Mouse (Mus musculus) gonadal fat pad, adult 2 months (tissue): ENCODE data around the gene Banf2. TPM values are rescaled to one million over a fixed set of nuclear protein-coding genes. Genes with fewer than 3 reads are reported as not detected.

ENCODE experiments used
- DNase-seq: peaks from one replicate; pipeline ENCODE4 v3.0.0-alpha.2; 2012; ENCODE audit warnings: low read depth
- polyA plus RNA-seq: library from polyadenylated mRNA; depleted of rRNA; stranded (reverse); fragments of >200 nt; gene quantifications from 2 replicates; pipeline ENCODE4 v1.2.3, GENCODE M21; 2012; rRNA removed

The Banf2 gene
- polyA plus RNA-seq, 1 experiment: 1.1 TPM

- no peak for DNase-seq
These were observed 68.7 kb downstream of the Banf2 start for GRCm38 (mm10) chr2:144101463-144101961.

GRCm38 (mm10) chr2:144107374-144107773, 74.5 kb downstream of the Banf2 start:
- no peak for DNase-seq

- no peak for DNase-seq
These were observed 75.0 kb downstream of the Banf2 start for GRCm38 (mm10) chr2:144107810-144108209.

GRCm38 (mm10) chr2:144108376-144108775, 75.5 kb downstream of the Banf2 start:
- no peak for DNase-seq

- no peak for DNase-seq
These were observed 79.1 kb downstream of the Banf2 start for GRCm38 (mm10) chr2:144111966-144112365.

GRCm38 (mm10) chr2:144112666-144113065, 79.8 kb downstream of the Banf2 start:
- no peak for DNase-seq

- DNase-seq: no peak
These were observed 85.2 kb downstream of the Banf2 start for GRCm38 (mm10) chr2:144118061-144118460.

GRCm38 (mm10) chr2:144120186-144120823, 87.4 kb downstream of the Banf2 start:
- no peak for DNase-seq

- no peak for DNase-seq
These were observed 89.2 kb downstream of the Banf2 start for GRCm38 (mm10) chr2:144122068-144122467.

Other genes with a start within 250 kb of the Banf2 start
- gene Bfsp1, start 169.9 kb upstream of the Banf2 start, polyA plus RNA-seq: 0.95 and 1.2 TPM in 2 replicates
- 64.9 and 89.9 TPM in 2 replicates for gene Dstn, start 117.7 kb upstream of the Banf2 start, polyA plus RNA-seq
- 97.0 and 129 TPM in 2 replicates for gene Rrbp1, start 21.8 kb upstream of the Banf2 start, polyA plus RNA-seq
- 11.6 and 11.8 TPM in 2 replicates for gene Mgme1, start 237.6 kb downstream of the Banf2 start, polyA plus RNA-seq
- 83.2 and 84.8 TPM in 2 replicates for gene Snx5, start 237.8 kb downstream of the Banf2 start, polyA plus RNA-seq